Comparison of ENCODE assay signal across 14 mouse cellular contexts in genomic region chr9:61902445-61902844, GRCm38 (mm10). TPM values are rescaled to one million over a fixed set of nuclear protein-coding genes. Genes with fewer than 3 reads are reported as not detected.
DNase-seq lines count a peak whose midpoint lies in the region; ATAC-seq and TF ChIP-seq lines count a peak whose summit lies in the region.
"Had no signal": no experiment of that assay in that cellular context is flagged by ENCODE, and none has a peak within 500 bp of the region (broad histone marks: within the 10 kb centered on the region; RNA-seq: fewer than 3 reads in every experiment).

No protein-coding gene starts in this region.

- no peak for TF ChIP-seq CTCF in lung, adult 2 months (IDR thresholded peaks at IDR 0.05; ENCODE audit: insufficient read depth, low read length)

- 0 out of 2 replicates have a peak overlapping the region, but pooled peaks have one; percentile 3 for H3K27ac ChIP-seq in forebrain, embryonic 10.5 days
- H3K27ac ChIP-seq in forebrain, embryonic 12.5 days: no peak overlapping the region
- H3K27ac ChIP-seq: embryonic facial prominence, embryonic 12.5 days; kidney, postnatal 0 days; limb, embryonic 12.5 days had no signal

- no peak for DNase-seq in forebrain, embryonic 10.5 days (ENCODE audit: extremely low spot score, low spot score)
- peak; percentile 47 to 56 for DNase-seq in lung, adult 18-20 months
- no peak for DNase-seq in lung, adult 2 months
- DNase-seq in lung, postnatal 14 days: peak; percentile 21
- DNase-seq in right cerebral cortex, postnatal 14 days: peak; percentile 45
- DNase-seq in gastrocnemius, postnatal 36 days: no peak
- DNase-seq in adrenal gland, adult 18-20 months (ENCODE audit: low spot score in 2 of 2): no peak
- DNase-seq: cerebellum, adult 8-10 months; lung, embryonic 14.5 days; thymus, adult 2 months had no signal

- no peak overlapping the region for H3K4me3 ChIP-seq in forebrain, embryonic 10.5 days
- H3K4me3 ChIP-seq in forebrain, embryonic 12.5 days (replicated peaks): no peak overlapping the region
- H3K4me3 ChIP-seq in lung, adult 2 months (replicated peaks; ENCODE audit: extremely low read depth, low read depth, low read length): no peak overlapping the region
- H3K4me3 ChIP-seq: embryonic facial prominence, embryonic 12.5 days; limb, embryonic 12.5 days had no signal

- ATAC-seq in forebrain, embryonic 12.5 days (ENCODE audit: low FRiP score): no peak

- WGBS in forebrain, embryonic 10.5 days: 72% methylated on average over 9 of the region's 9 CpGs
- WGBS in forebrain, embryonic 12.5 days: 60% methylated on average over 9 of the region's 9 CpGs
- WGBS in lung, adult 2 months: 26% methylated on average over 9 of the region's 9 CpGs

- H3K9ac ChIP-seq in forebrain, embryonic 12.5 days: no peak overlapping the region
- H3K9ac ChIP-seq: embryonic facial prominence, embryonic 12.5 days; limb, embryonic 12.5 days; lung, embryonic 14.5 days had no signal

- no peaks in the 10 kb centered on the region for H3K9me3 ChIP-seq in forebrain, embryonic 10.5 days
- H3K9me3 ChIP-seq in forebrain, embryonic 12.5 days: no peaks in the 10 kb centered on the region
- H3K9me3 ChIP-seq: embryonic facial prominence, embryonic 12.5 days; limb, embryonic 12.5 days had no signal

- H3K4me1 ChIP-seq in forebrain, embryonic 10.5 days: peaks cover 48% of the 10 kb centered on the region
- peaks cover 18% of the 10 kb centered on the region for H3K4me1 ChIP-seq in forebrain, embryonic 12.5 days
- peaks cover 2% of the 10 kb centered on the region; the same call in 1 of the 2 replicates for H3K4me1 ChIP-seq in lung, adult 2 months (ENCODE audit: control insufficient read depth, insufficient read depth, low read length)

- no peak overlapping the region for H3K4me2 ChIP-seq in forebrain, embryonic 12.5 days
- H3K4me2 ChIP-seq: embryonic facial prominence, embryonic 12.5 days; limb, embryonic 12.5 days; lung, embryonic 14.5 days had no signal

- no peaks in the 10 kb centered on the region for H3K36me3 ChIP-seq in forebrain, embryonic 10.5 days (replicated peaks)
- no peaks in the 10 kb centered on the region for H3K36me3 ChIP-seq in forebrain, embryonic 12.5 days (replicated peaks)
- H3K36me3 ChIP-seq: embryonic facial prominence, embryonic 12.5 days; limb, embryonic 12.5 days had no signal

- peaks cover 43% of the 10 kb centered on the region for H3K27me3 ChIP-seq in forebrain, embryonic 10.5 days (ENCODE audit: poor library complexity, severe bottlenecking)
- H3K27me3 ChIP-seq in forebrain, embryonic 12.5 days: peaks cover 26% of the 10 kb centered on the region; the same call in 1 of the 2 replicates

- intact Hi-C loops in gastrocnemius, postnatal 36 days (cut with DNase I): loop anchor here (5.0 kb wide), 1 partner anchor 1005 kb away; no protein-coding TSS in a partner anchor

- no peak for TF ChIP-seq POLR2A in lung, adult 2 months (IDR thresholded peaks at IDR 0.05; ENCODE audit: borderline replicate concordance, extremely low read depth, low read depth, low read length)

RNA-seq across cellular contexts. Expression of gene Rplp1, which starts 11.9 kb away (rescaled TPM):
- polyA plus RNA-seq in forebrain, embryonic 10.5 days (2016; fragmentation: Nextera tagmentation; extraction: Ambion mirVana): 1,247 and 1,263 TPM in 2 replicates
- polyA plus RNA-seq in forebrain, embryonic 12.5 days (2016; fragmentation: Nextera tagmentation; extraction: Ambion mirVana): 758 and 840 TPM in 2 replicates
- 6,011 and 7,617 TPM in 2 replicates for polyA plus RNA-seq in lung, adult 2 months (2012; rRNA removed)
- 1,000 to 10,000 TPM; 1,130 to 1,294 TPM for total RNA-seq in gastrocnemius, postnatal 36 days (2021)
- 1,000 to 10,000 TPM; 2,039 to 2,138 TPM for total RNA-seq in adrenal gland, adult 18-20 months (2021)

RNA-seq across cellular contexts. Expression of gene Kif23, which starts 44.1 kb away (rescaled TPM):
- polyA plus RNA-seq in forebrain, embryonic 10.5 days (2016; fragmentation: Nextera tagmentation; extraction: Ambion mirVana): 132 and 135 TPM in 2 replicates
- polyA plus RNA-seq in forebrain, embryonic 12.5 days (2016; fragmentation: Nextera tagmentation; extraction: Ambion mirVana): 104 and 106 TPM in 2 replicates
- 1.7 and 3.0 TPM in 2 replicates for polyA plus RNA-seq in lung, adult 2 months (2012; rRNA removed)
- 1 to 10 TPM in 1 of 2 experiments, under 1 TPM in 1; 0.81 to 1.8 TPM for total RNA-seq in gastrocnemius, postnatal 36 days (2021)
- total RNA-seq in adrenal gland, adult 18-20 months (2021): 1 to 10 TPM; 2.2 to 3.0 TPM

Comparison
In these comparisons a context has a peak if more than half of its experiments do, and no peak if none do; other contexts are left out.
1. DNase-seq: peak in lung, adult 18-20 months (2 of 2), lung, postnatal 14 days (single experiment) and right cerebral cortex, postnatal 14 days (single experiment); none in forebrain, embryonic 10.5 days (single experiment), lung, adult 2 months (single experiment), gastrocnemius, postnatal 36 days (0 of 2) and adrenal gland, adult 18-20 months (0 of 2).
2. RNA of gene Kif23, which starts 44.1 kb away (polyA plus RNA-seq): 132 to 135 TPM in forebrain, embryonic 10.5 days and 104 to 106 TPM in forebrain, embryonic 12.5 days; 1.7 to 3.0 TPM in lung, adult 2 months; every median in the first group is over 10 times any median in the second.